Mouse (Mus musculus) mouse embryonic stem cell (cell line): ENCODE results near the gene Gnat1.

Experiments
- in situ Hi-C, 2 experiments: fragments of 300-500 bp; cut with MboI; formaldehyde crosslinking; loops; 1 replicate in 1 of 2; 3 replicates in 1 of 2; pipeline ENCODE4 v1.14.3; 2019 to 2020; ENCODE audit warnings: low sequenced_read_pairs in 2 of 2, low pct_unique_long_range_greater_than_20kb in 1 of 2, mixed read lengths in 1 of 2; ENCODE audit not compliant: unreplicated experiment in 1 of 2

Gnat1 gene

GRCm38 (mm10) chr9:107679501-107679900 lies at the start of gene Gnat1:
Gnat1 (minus strand) TSS chr9:107679712.
- in situ Hi-C loops: loop anchor here in 1 of 2 experiments (5.0 kb wide), 1 partner anchor 77 kb away; no protein-coding TSS in a partner anchor

GRCm38 (mm10) chr9:107728919-107729670 lies 49.6 kb upstream of the Gnat1 start:
- in situ Hi-C loops: loop anchor here in 1 of 2 experiments (25.0 kb wide), 1 partner anchor 867 kb away; no protein-coding TSS in a partner anchor

- in situ Hi-C loops: loop anchor here in 1 of 2 experiments (25.0 kb wide), 1 partner anchor 865 kb away; no protein-coding TSS in a partner anchor
These were observed 47.5 kb upstream of the Gnat1 start for GRCm38 (mm10) chr9:107727041-107727440.

- in situ Hi-C loops: loop anchor here in 1 of 2 experiments (25.0 kb wide), 1 partner anchor 862 kb away; no protein-coding TSS in a partner anchor
These were observed 45.3 kb upstream of the Gnat1 start for GRCm38 (mm10) chr9:107724796-107725195.

GRCm38 (mm10) chr9:107723794-107724531 lies 44.5 kb upstream of the Gnat1 start:
- in situ Hi-C loops: no loop called here

GRCm38 (mm10) chr9:107723292-107723691 lies 43.8 kb upstream of the Gnat1 start:
- in situ Hi-C loops: no loop called here

- in situ Hi-C loops: no loop called here
These were observed 39.4 kb upstream of the Gnat1 start for GRCm38 (mm10) chr9:107718781-107719540.

- in situ Hi-C loops: no loop called here
These were observed 37.4 kb upstream of the Gnat1 start for GRCm38 (mm10) chr9:107716951-107717350.

GRCm38 (mm10) chr9:107715632-107716031 lies 36.1 kb upstream of the Gnat1 start:
- in situ Hi-C loops: no loop called here

- in situ Hi-C loops: no loop called here
These were observed 34.9 kb upstream of the Gnat1 start for GRCm38 (mm10) chr9:107714221-107714952.

- in situ Hi-C loops: no loop called here
These were observed 30.4 kb upstream of the Gnat1 start, which contains the start of gene Sema3f for GRCm38 (mm10) chr9:107709697-107710483. Sema3f (minus strand) TSS chr9:107710475.

GRCm38 (mm10) chr9:107709096-107709696 lies 29.7 kb upstream of the Gnat1 start:
- in situ Hi-C loops: no loop called here

- in situ Hi-C loops: no loop called here
These were observed 29.1 kb upstream of the Gnat1 start for GRCm38 (mm10) chr9:107708439-107709095.

- in situ Hi-C loops: no loop called here
These were observed 28.4 kb upstream of the Gnat1 start for GRCm38 (mm10) chr9:107707701-107708438.

- in situ Hi-C loops: no loop called here
These were observed 27.3 kb upstream of the Gnat1 start for GRCm38 (mm10) chr9:107706781-107707211.
